Mouse (Mus musculus) thymus, adult 2 months (tissue): ENCODE results near the gene Zfp592. TPM values are rescaled to one million over a fixed set of nuclear protein-coding genes. Genes with fewer than 3 reads are reported as not detected.

Experiments
- DNase-seq: peaks from one replicate; pipeline ENCODE4 v3.0.0; 2021
- H3K27ac ChIP-seq: fragments of 200-500 bp; 2 replicates; pipeline ENCODE4 v1.5.1; 2012; ENCODE audit warnings: low read length, control low read depth; ENCODE audit not compliant: control insufficient read depth, insufficient read depth
- H3K27me3 ChIP-seq: fragments of 200-500 bp; 2 replicates; pipeline ENCODE4 v1.6.1; 2012; ENCODE audit warnings: mild to moderate bottlenecking, low read length, moderate library complexity, mixed read lengths; ENCODE audit not compliant: control insufficient read depth, insufficient read depth
- H3K36me3 ChIP-seq: fragments of 200-500 bp; 2 replicates; pipeline ENCODE4 v1.6.1; 2012; ENCODE audit warnings: mild to moderate bottlenecking, low read length, moderate library complexity; ENCODE audit not compliant: control insufficient read depth, insufficient read depth
- H3K4me1 ChIP-seq: fragments of 200-500 bp; replicated peaks from 2 replicates; pipeline ENCODE4 v1.6.1; 2012; ENCODE audit warnings: low read length; ENCODE audit not compliant: control insufficient read depth, insufficient read depth
- H3K4me3 ChIP-seq: fragments of 200-500 bp; 2 replicates; pipeline ENCODE4 v1.5.1; 2012; ENCODE audit warnings: mild to moderate bottlenecking, low read length, control low read depth, moderate library complexity; ENCODE audit not compliant: control insufficient read depth, insufficient read depth
- CTCF ChIP-seq: fragments of 200-500 bp; IDR thresholded peaks from 2 replicates; pipeline ENCODE4 v1.5.1; 2012; ENCODE audit warnings: mild to moderate bottlenecking, control low read depth, low read length, moderate library complexity, borderline replicate concordance; ENCODE audit not compliant: control insufficient read depth, poor library complexity, insufficient read depth; ENCODE audit errors: extremely low read depth
- POLR2A ChIP-seq: fragments of 200-500 bp; IDR thresholded peaks from 2 replicates; pipeline ENCODE4 v1.6.1; 2012; ENCODE audit warnings: mild to moderate bottlenecking, low read length, control low read depth, moderate library complexity; ENCODE audit not compliant: control insufficient read depth, poor library complexity, insufficient read depth; ENCODE audit errors: extremely low read depth
- WGBS: fragments of 180-500 bp; shearing (Covaris S2); methylation state at CpG from one replicate; pipeline ENCODE4 v1.1.7; 2018; 5-methylcytosine and 5-hydroxymethylcytosine counted together
- polyA plus RNA-seq: library from polyadenylated mRNA; depleted of rRNA; stranded (reverse); fragments of >200 nt; gene quantifications from 2 replicates; pipeline ENCODE4 v1.2.3, GENCODE M21; 2012

Zfp592 gene
- polyA plus RNA-seq, 1 experiment = 45.0 TPM

GRCm38 (mm10) chr7:81024651-81025050, 31.2 kb downstream of the Zfp592 start:
- TF ChIP-seq POLR2A (no peak), CTCF (no peak)
- Histone ChIP-seq H3K4me3 (no peak overlapping the region), H3K27me3 (no peaks in the 10 kb centered on the region), H3K36me3 (peaks cover 50% of the 10 kb centered on the region), H3K4me1 (no peaks in the 10 kb centered on the region), H3K27ac (no peak overlapping the region)
- DNase-seq = no peak
- 98% methylated on average over 9 of the region's 9 CpGs for WGBS

- peaks cover 54% of the 10 kb centered on the region for H3K36me3 ChIP-seq
- no peak overlapping the region for H3K4me3 ChIP-seq
- TF ChIP-seq POLR2A (no peak), CTCF (no peak)
- H3K27ac ChIP-seq = no peak overlapping the region
- no peaks in the 10 kb centered on the region for H3K4me1 ChIP-seq
- DNase-seq = no peak
- WGBS = 93% methylated on average over 2 of the region's 2 CpGs
- no peaks in the 10 kb centered on the region for H3K27me3 ChIP-seq
Measured at GRCm38 (mm10) chr7:81025751-81026150, 32.3 kb downstream of the Zfp592 start.

GRCm38 (mm10) chr7:81039711-81040110, 46.2 kb downstream of the Zfp592 start:
- no peak overlapping the region for H3K27ac ChIP-seq
- H3K36me3 ChIP-seq = peaks cover 63% of the 10 kb centered on the region
- no peak for DNase-seq
- TF ChIP-seq POLR2A = no peak
- TF ChIP-seq CTCF = no peak
- H3K4me3 ChIP-seq = no peak overlapping the region
- no peaks in the 10 kb centered on the region for H3K27me3 ChIP-seq
- H3K4me1 ChIP-seq = no peaks in the 10 kb centered on the region
- WGBS = 100% methylated on average over 2 of the region's 2 CpGs

GRCm38 (mm10) chr7:81043023-81043620, 49.6 kb downstream of the Zfp592 start:
- WGBS = 92% methylated on average over 5 of the region's 5 CpGs
- Histone ChIP-seq H3K36me3 (peaks cover 46% of the 10 kb centered on the region), H3K27me3 (no peaks in the 10 kb centered on the region), H3K4me1 (no peaks in the 10 kb centered on the region), H3K4me3 (no peak overlapping the region), H3K27ac (no peak overlapping the region)
- TF ChIP-seq CTCF (no peak), POLR2A (no peak)
- DNase-seq = no peak

GRCm38 (mm10) chr7:81047847-81048246, 54.4 kb downstream of the Zfp592 start:
- Histone ChIP-seq H3K36me3 (0 out of 2 replicates have a peak, but pooled peaks cover 6% of the 10 kb centered on the region), H3K4me1 (no peaks in the 10 kb centered on the region), H3K27ac (no peak overlapping the region), H3K27me3 (no peaks in the 10 kb centered on the region), H3K4me3 (no peak overlapping the region)
- TF ChIP-seq POLR2A (no peak), CTCF (no peak)
- DNase-seq = no peak
- 89% methylated on average over 3 of the region's 3 CpGs for WGBS

GRCm38 (mm10) chr7:81048513-81048912, 55.0 kb downstream of the Zfp592 start:
- H3K27ac ChIP-seq = no peak overlapping the region
- no peak for DNase-seq
- 94% methylated on average over 2 of the region's 2 CpGs for WGBS
- no peak overlapping the region for H3K4me3 ChIP-seq
- no peak for TF ChIP-seq CTCF
- no peak for TF ChIP-seq POLR2A
- H3K27me3 ChIP-seq = no peaks in the 10 kb centered on the region
- 0 out of 2 replicates have a peak, but pooled peaks cover 4% of the 10 kb centered on the region for H3K36me3 ChIP-seq
- H3K4me1 ChIP-seq = no peaks in the 10 kb centered on the region

GRCm38 (mm10) chr7:81049966-81050365, 56.5 kb downstream of the Zfp592 start:
- Histone ChIP-seq H3K27ac (no peak overlapping the region), H3K4me1 (no peaks in the 10 kb centered on the region), H3K36me3 (no peaks in the 10 kb centered on the region), H3K27me3 (no peaks in the 10 kb centered on the region), H3K4me3 (no peak overlapping the region)
- WGBS = 88% methylated on average over 5 of the region's 5 CpGs
- DNase-seq = no peak
- no peak for TF ChIP-seq POLR2A
- TF ChIP-seq CTCF = no peak
